Mouse (Mus musculus): ENCODE results near the gene Trpv1. TPM values are rescaled to one million over a fixed set of nuclear protein-coding genes. Genes with fewer than 3 reads are reported as not detected.

The Trpv1 gene
- not detected in 2 replicates for polyA plus RNA-seq (2016; fragmentation: Nextera tagmentation; extraction: Ambion mirVana)

GRCm38 (mm10) chr11:73233992-73234391 is at the start of gene Trpv1:
TSS of gene Trpv1 (plus strand) at chr11:73234292.
- no peaks in the 10 kb centered on the region for H3K27me3 ChIP-seq
- no peaks in the 10 kb centered on the region for H3K36me3 ChIP-seq
- no peak for ATAC-seq (ENCODE audit: low FRiP score, low read depth)
- 83% methylated on average over 5 of the region's 5 CpGs for WGBS
- no peaks in the 10 kb centered on the region for H3K4me1 ChIP-seq
- H3K9ac ChIP-seq (replicated peaks) = no peak within 1 kb of the TSS
- no peak within 1 kb of the TSS for H3K4me3 ChIP-seq
- no peaks in the 10 kb centered on the region for H3K9me3 ChIP-seq
- no peak within 1 kb of the TSS for H3K4me2 ChIP-seq (replicated peaks)
- H3K27ac ChIP-seq (replicated peaks) = no peak within 1 kb of the TSS

GRCm38 (mm10) chr11:73185872-73186615 is 48.0 kb upstream of the Trpv1 start:
- Histone ChIP-seq H3K4me3 (no peak overlapping the region), H3K27me3 (no peaks in the 10 kb centered on the region), H3K27ac (replicated peaks) (no peak overlapping the region), H3K36me3 (peaks cover 70% of the 10 kb centered on the region), H3K9ac (replicated peaks) (no peak overlapping the region), H3K9me3 (no peaks in the 10 kb centered on the region), H3K4me2 (replicated peaks) (no peak overlapping the region), H3K4me1 (no peaks in the 10 kb centered on the region)
- ATAC-seq (ENCODE audit: low FRiP score, low read depth) = no peak
- WGBS = 91% methylated on average over 10 of the region's 10 CpGs

GRCm38 (mm10) chr11:73187231-73187630 is 46.9 kb upstream of the Trpv1 start:
- peaks cover 72% of the 10 kb centered on the region for H3K36me3 ChIP-seq
- H3K9me3 ChIP-seq = no peaks in the 10 kb centered on the region
- no peaks in the 10 kb centered on the region for H3K27me3 ChIP-seq
- no peak overlapping the region for H3K9ac ChIP-seq (replicated peaks)
- no peak overlapping the region for H3K4me2 ChIP-seq (replicated peaks)
- no peak for ATAC-seq (ENCODE audit: low FRiP score, low read depth)
- no peak overlapping the region for H3K27ac ChIP-seq (replicated peaks)
- WGBS = 88% methylated on average over 6 of the region's 6 CpGs
- H3K4me1 ChIP-seq = no peaks in the 10 kb centered on the region
- no peak overlapping the region for H3K4me3 ChIP-seq

- Histone ChIP-seq H3K9me3 (no peaks in the 10 kb centered on the region), H3K4me3 (no peak overlapping the region), H3K36me3 (peaks cover 35% of the 10 kb centered on the region), H3K27ac (replicated peaks) (no peak overlapping the region), H3K4me1 (peaks cover 3% of the 10 kb centered on the region; the same call in 1 of the 2 replicates), H3K4me2 (replicated peaks) (no peak overlapping the region), H3K9ac (replicated peaks) (no peak overlapping the region), H3K27me3 (no peaks in the 10 kb centered on the region)
- no peak for ATAC-seq (ENCODE audit: low FRiP score, low read depth)
- 80% methylated on average over 6 of the region's 6 CpGs for WGBS
Measured at GRCm38 (mm10) chr11:73193047-73193446, 41.0 kb upstream of the Trpv1 start.

GRCm38 (mm10) chr11:73194444-73194843 is 39.6 kb upstream of the Trpv1 start:
- peaks cover 9% of the 10 kb centered on the region; the same call in 1 of the 2 replicates for H3K4me1 ChIP-seq
- H3K36me3 ChIP-seq = peaks cover 23% of the 10 kb centered on the region
- no peak for ATAC-seq (ENCODE audit: low FRiP score, low read depth)
- WGBS = 78% methylated on average over 2 of the region's 2 CpGs
- no peaks in the 10 kb centered on the region for H3K9me3 ChIP-seq
- no peak overlapping the region for H3K9ac ChIP-seq (replicated peaks)
- H3K4me2 ChIP-seq (replicated peaks) = no peak overlapping the region
- H3K27me3 ChIP-seq = no peaks in the 10 kb centered on the region
- H3K4me3 ChIP-seq = no peak overlapping the region
- no peak overlapping the region for H3K27ac ChIP-seq (replicated peaks)

- H3K27ac ChIP-seq (replicated peaks) = no peak overlapping the region
- peak overlapping the region; percentile 90 for H3K4me2 ChIP-seq (replicated peaks)
- H3K9me3 ChIP-seq = no peaks in the 10 kb centered on the region
- peaks cover 4% of the 10 kb centered on the region for H3K36me3 ChIP-seq
- H3K27me3 ChIP-seq = peaks cover 7% of the 10 kb centered on the region; the same call in 1 of the 2 replicates
- peaks cover 13% of the 10 kb centered on the region for H3K4me1 ChIP-seq
- peak overlapping the region; percentile 62 for H3K4me3 ChIP-seq
- peak overlapping the region; percentile 72 for H3K9ac ChIP-seq (replicated peaks)
- WGBS = 0% methylated on average over 1 of the region's 1 CpGs
- no peak for ATAC-seq (ENCODE audit: low FRiP score, low read depth)
Measured at GRCm38 (mm10) chr11:73198190-73198589, 35.9 kb upstream of the Trpv1 start.

- ATAC-seq (ENCODE audit: low FRiP score, low read depth) = peak; percentile 95
- Histone ChIP-seq H3K4me3 (peak within 1 kb of the TSS; percentile 62), H3K9me3 (no peaks in the 10 kb centered on the region), H3K4me1 (peaks cover 13% of the 10 kb centered on the region), H3K9ac (replicated peaks) (peak within 1 kb of the TSS; percentile 72), H3K4me2 (replicated peaks) (peak within 1 kb of the TSS; percentile 90), H3K27ac (replicated peaks) (no peak within 1 kb of the TSS), H3K27me3 (peaks cover 7% of the 10 kb centered on the region; the same call in 1 of the 2 replicates), H3K36me3 (peaks cover 4% of the 10 kb centered on the region)
- WGBS = 2% methylated on average over 22 of the region's 22 CpGs
Measured at GRCm38 (mm10) chr11:73198603-73199229, 35.4 kb upstream of the Trpv1 start, which contains the start of gene Ctns. TSS of gene Ctns (minus strand) at chr11:73199042.

GRCm38 (mm10) chr11:73199230-73199712 is 34.8 kb upstream of the Trpv1 start, which contains the start of gene Shpk:
TSS of gene Shpk (plus strand) at chr11:73199460.
- peaks cover 4% of the 10 kb centered on the region for H3K36me3 ChIP-seq
- H3K9ac ChIP-seq (replicated peaks) = peak within 1 kb of the TSS; percentile 72
- H3K4me2 ChIP-seq (replicated peaks) = peak within 1 kb of the TSS; percentile 90
- H3K27me3 ChIP-seq = peaks cover 7% of the 10 kb centered on the region; the same call in 1 of the 2 replicates
- no peaks in the 10 kb centered on the region for H3K9me3 ChIP-seq
- peak; percentile 98 for ATAC-seq (ENCODE audit: low FRiP score, low read depth)
- H3K4me1 ChIP-seq = peaks cover 13% of the 10 kb centered on the region
- H3K27ac ChIP-seq (replicated peaks) = no peak within 1 kb of the TSS
- WGBS = under 1% methylated on average over 28 of the region's 32 CpGs
- peak within 1 kb of the TSS; percentile 62 for H3K4me3 ChIP-seq

- Histone ChIP-seq H3K4me1 (peaks cover 13% of the 10 kb centered on the region), H3K9ac (replicated peaks) (peak overlapping the region; percentile 72; the same call in 1 of the 2 replicates), H3K4me2 (replicated peaks) (peak overlapping the region; percentile 90), H3K4me3 (peak overlapping the region; percentile 62), H3K27me3 (peaks cover 7% of the 10 kb centered on the region; the same call in 1 of the 2 replicates), H3K9me3 (no peaks in the 10 kb centered on the region), H3K27ac (replicated peaks) (no peak overlapping the region), H3K36me3 (peaks cover 4% of the 10 kb centered on the region)
- 7% methylated on average over 12 of the region's 12 CpGs for WGBS
- no peak for ATAC-seq (ENCODE audit: low FRiP score, low read depth)
Measured at GRCm38 (mm10) chr11:73199879-73200278, 34.2 kb upstream of the Trpv1 start.

GRCm38 (mm10) chr11:73201021-73201420 is 33.1 kb upstream of the Trpv1 start:
- Histone ChIP-seq H3K4me1 (peaks cover 13% of the 10 kb centered on the region), H3K27ac (replicated peaks) (no peak overlapping the region), H3K9ac (replicated peaks) (no peak overlapping the region), H3K4me2 (replicated peaks) (no peak overlapping the region), H3K4me3 (no peak overlapping the region), H3K9me3 (no peaks in the 10 kb centered on the region), H3K36me3 (no peaks in the 10 kb centered on the region), H3K27me3 (peaks cover 7% of the 10 kb centered on the region; the same call in 1 of the 2 replicates)
- ATAC-seq (ENCODE audit: low FRiP score, low read depth) = no peak
- 76% methylated on average over 2 of the region's 2 CpGs for WGBS

GRCm38 (mm10) chr11:73201597-73201996 is 32.5 kb upstream of the Trpv1 start:
- peaks cover 7% of the 10 kb centered on the region; the same call in 1 of the 2 replicates for H3K27me3 ChIP-seq
- H3K27ac ChIP-seq (replicated peaks) = no peak overlapping the region
- no peak overlapping the region for H3K4me2 ChIP-seq (replicated peaks)
- peaks cover 13% of the 10 kb centered on the region for H3K4me1 ChIP-seq
- no peaks in the 10 kb centered on the region for H3K9me3 ChIP-seq
- no peaks in the 10 kb centered on the region for H3K36me3 ChIP-seq
- H3K4me3 ChIP-seq = no peak overlapping the region
- ATAC-seq (ENCODE audit: low FRiP score, low read depth) = no peak
- H3K9ac ChIP-seq (replicated peaks) = no peak overlapping the region
- WGBS = 34% methylated on average over 4 of the region's 4 CpGs

GRCm38 (mm10) chr11:73203895-73204294 is 30.2 kb upstream of the Trpv1 start:
- H3K9ac ChIP-seq (replicated peaks) = no peak overlapping the region
- H3K4me2 ChIP-seq (replicated peaks) = no peak overlapping the region
- no peaks in the 10 kb centered on the region for H3K9me3 ChIP-seq
- no peak for ATAC-seq (ENCODE audit: low FRiP score, low read depth)
- H3K4me3 ChIP-seq = no peak overlapping the region
- H3K36me3 ChIP-seq = no peaks in the 10 kb centered on the region
- H3K27me3 ChIP-seq = peaks cover 7% of the 10 kb centered on the region; the same call in 1 of the 2 replicates
- H3K27ac ChIP-seq (replicated peaks) = no peak overlapping the region
- 86% methylated on average over 8 of the region's 8 CpGs for WGBS
- H3K4me1 ChIP-seq = peaks cover 5% of the 10 kb centered on the region

Measured in midbrain, embryonic 12.5 days (tissue).